Mouse (Mus musculus): Measurements from ENCODE around the gene Otop3. TPM values are rescaled to one million over a fixed set of nuclear protein-coding genes. Genes with fewer than 3 reads are reported as not detected.

The Otop3 gene
- not detected in 2 replicates for polyA plus RNA-seq (2012; rRNA removed)

DNA sequence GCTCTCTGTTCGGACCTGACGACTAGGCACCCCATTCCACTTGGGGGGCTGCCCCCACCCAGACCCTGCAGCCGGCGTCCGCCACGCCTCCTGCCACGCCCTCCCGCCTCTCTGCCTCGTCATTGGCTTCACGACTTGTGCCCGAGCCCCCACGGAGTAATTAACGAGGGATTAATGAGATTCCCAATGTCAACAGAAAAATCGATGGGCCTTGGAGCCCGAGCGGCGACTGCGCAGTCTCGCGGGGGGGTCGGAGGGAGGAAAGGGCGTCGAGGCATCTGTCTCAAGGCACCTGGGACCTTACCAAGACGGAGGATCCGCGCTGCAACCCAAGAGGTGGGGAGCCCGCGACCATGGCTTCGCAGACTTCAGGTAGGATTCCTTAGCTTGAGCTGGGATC is at the start of gene Otop3:
Otop3 (plus strand) TSS at position 201 of the 400 bp plus-strand sequence.
- no peak for DNase-seq (ENCODE audit: low spot score)

DNA sequence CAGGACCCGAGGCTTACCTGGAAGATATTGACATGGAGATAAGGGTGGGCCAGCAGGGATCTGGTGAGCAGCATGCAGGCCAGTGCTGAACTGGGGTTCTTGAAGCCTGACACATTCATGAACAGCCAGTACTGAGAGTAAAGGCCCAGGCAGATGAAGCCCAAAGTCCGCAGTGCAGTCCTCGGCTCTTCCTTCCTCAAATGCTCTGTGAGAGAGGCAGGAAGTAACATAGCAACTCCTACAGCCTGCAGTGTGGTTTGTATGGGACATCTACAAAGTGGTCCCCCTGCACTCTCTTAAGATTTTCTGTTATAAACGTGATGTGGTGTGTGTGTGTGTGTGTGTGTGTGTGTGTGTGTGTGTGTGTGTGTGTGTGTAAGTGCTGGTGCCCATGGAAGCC is 49.2 kb upstream of the Otop3 start:
- no peak for DNase-seq (ENCODE audit: low spot score)

DNA sequence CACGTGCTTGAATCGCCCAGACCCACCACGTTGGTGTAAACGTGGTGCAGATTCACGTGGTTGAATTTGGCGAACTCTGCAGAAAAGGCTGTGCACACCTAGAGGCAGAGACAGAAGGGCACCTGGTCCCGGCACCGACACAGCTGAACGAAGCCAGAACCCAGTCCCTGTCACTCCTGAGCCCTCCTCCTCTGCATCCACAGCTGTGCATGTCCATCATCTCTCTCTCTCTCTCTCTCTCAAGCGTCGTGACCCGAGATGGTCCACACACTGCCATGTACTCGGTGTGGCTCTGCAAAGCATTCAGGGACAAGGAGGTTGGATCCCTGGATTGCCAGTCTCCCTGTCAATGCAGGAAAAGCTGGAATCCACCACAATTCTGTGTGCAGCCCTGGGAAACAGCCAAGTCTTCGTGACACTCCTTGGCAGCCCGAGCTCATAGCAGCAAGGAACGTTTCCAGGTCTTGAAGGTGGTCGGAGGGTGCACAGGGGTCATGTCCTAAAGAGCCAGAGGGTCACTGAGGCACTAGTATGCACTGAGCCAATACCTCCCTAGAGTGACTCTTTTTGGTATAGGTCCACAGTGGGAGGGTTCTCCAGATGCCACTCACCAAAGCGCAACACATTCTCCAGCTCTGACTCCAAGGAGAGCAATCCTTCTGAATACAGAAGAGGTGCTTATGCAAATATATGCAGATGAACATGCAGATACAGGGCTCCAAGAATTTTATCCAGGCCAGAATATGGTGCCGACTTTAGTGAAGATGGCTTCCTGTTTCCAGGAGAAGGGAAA is 48.1 kb upstream of the Otop3 start:
- DNase-seq (ENCODE audit: low spot score): no peak

DNA sequence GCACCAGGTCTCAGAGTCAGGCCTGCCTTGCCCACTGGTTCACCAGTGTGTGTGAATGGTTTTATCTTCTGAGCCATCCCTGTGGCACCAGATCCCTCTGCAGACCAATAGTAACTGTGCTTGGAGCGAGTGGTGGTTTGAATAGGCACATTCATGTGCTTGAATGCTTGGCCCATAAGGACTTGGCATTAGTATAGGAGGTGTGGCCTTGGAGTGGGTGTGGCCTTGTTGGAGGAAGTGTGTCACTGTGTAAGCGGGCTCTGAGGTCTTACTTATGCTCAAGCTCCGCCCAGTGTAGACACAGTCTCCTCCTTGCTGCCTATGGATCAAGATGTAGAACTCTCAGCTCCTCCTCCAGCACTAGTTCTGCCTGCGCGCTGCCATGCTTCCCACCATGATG is 47.1 kb upstream of the Otop3 start:
- DNase-seq (ENCODE audit: low spot score): no peak

DNA sequence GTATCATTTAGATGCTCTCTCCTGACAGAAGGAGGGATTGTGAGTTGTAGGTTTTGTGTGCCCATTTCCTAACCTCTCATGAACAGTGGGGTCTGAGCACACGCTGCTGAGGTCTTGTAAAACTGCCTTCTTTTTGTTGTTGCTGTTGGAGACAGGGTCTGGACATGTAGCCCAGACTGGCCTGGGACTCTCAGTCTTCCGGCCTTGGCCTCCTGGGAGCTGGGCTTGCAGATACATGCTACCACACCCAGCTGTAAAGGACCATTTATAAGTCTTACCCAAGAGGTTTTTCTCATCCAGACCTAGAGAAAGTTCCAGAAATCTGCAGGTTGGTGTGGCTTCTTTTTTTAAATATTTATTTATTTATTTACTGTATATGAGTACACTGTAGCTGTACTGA is 46.2 kb upstream of the Otop3 start:
- no peak for DNase-seq (ENCODE audit: low spot score)

DNA sequence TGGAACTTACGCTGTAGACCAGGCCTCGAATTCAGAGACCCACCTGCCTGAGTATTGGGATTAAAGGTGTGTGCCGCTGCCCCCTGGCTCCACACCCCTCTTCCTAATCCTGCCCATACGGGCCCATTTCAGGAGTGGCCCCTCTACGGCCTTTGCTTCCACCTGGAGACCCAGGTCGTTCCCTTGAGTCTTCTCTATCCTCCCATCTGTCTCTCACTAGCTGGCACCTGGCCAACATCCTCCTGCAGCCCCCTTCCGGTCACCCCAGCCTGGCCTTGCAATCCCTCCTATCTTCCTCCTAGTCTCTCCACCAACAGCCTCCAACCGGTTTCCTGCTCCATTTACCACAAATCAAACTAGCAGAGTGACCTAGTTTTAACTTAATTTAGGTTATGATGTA is 44.6 kb upstream of the Otop3 start:
- DNase-seq (ENCODE audit: low spot score): no peak

DNA sequence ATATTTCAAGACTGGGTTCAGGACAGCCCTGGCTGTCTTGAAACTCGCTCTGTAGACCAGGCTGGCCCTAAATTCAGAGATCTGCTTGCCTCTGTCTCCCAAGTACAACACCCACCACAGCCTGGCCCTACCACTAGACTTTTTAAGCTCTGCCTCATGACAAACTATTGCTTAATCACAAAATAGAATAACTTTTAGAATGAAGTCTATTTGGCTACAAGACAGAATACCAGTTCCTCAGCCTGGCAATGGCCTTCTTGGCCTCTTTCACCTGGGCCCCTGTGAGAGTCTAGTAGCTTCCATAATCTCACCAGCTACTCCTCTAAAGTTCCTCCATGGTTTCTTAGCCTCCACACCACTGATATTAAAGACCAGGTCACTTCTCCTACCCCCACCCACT is 44.2 kb upstream of the Otop3 start:
- DNase-seq (ENCODE audit: low spot score): no peak

DNA sequence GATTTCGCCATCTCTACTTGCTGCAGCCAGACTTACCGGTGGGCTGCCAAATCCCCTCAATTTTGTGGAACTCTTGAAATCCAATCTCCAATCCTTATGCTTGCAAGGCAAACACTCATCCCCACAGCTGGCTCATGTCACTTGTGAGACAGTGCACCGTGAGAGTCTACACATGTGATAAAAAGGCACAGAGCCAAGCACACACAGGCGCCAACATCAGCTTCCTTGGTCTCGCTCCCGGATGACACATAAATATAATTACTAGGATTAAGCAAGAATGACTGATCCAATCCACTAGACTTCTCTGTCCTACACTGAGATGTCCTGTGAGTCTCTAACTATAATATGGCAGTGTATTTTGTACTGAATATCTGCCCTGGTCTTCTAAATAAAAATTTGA is 43.6 kb upstream of the Otop3 start:
- no peak for DNase-seq (ENCODE audit: low spot score)

DNA sequence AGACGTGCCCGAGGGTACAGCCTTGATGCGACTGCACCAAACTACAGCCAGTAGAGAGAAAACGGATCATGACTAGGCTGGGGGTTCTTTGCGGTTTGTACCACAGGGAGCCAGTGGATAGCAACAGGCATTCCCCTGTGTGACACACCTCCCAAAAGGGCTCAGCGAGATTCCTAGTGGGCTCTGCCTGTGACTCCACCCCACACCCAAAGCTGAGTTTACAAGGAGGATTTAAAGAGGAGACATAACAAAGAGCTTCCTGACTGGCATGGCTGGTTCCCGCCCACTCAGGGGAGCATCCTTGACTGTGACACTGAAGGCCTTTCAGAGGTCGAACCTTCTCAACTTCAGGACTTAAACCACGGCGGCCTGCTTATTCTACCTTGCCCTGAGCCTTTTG is 43.0 kb upstream of the Otop3 start:
- no peak for DNase-seq (ENCODE audit: low spot score)

DNA sequence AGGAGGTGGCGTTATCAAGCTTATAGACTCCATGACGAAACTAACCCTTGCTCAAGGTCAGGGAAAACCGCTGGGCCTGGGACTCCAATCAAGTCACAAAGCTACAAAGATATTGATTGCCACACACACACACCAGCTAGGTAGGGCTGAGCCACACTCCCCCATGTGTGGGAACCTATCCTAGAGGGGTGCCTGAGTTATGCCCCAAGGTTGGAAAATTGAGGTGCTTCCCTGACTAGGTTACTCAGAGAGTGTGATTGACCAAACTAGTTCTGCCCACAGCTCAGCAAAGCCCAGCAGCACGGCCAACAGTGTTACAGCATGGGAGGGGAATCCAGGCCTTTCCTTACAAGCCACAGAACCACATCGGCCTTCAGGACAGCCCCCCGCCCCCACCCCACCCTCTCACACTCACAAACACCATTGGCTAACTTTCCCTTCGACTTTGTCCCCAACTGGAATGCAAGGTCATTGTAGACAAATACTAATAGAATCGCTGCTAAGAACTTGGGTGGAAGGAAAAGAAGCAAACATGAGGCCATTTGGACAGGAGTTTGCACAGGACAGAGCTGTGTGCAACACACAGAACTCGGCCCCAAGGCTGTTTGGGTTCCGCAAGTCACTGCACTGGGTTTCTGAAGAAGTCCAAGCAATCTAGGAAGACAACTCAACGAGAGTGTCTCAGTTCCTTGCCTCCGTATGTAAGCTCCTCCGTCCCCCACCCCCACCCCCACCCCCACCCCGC is 41.7 kb upstream of the Otop3 start:
- no peak for DNase-seq (ENCODE audit: low spot score)

DNA sequence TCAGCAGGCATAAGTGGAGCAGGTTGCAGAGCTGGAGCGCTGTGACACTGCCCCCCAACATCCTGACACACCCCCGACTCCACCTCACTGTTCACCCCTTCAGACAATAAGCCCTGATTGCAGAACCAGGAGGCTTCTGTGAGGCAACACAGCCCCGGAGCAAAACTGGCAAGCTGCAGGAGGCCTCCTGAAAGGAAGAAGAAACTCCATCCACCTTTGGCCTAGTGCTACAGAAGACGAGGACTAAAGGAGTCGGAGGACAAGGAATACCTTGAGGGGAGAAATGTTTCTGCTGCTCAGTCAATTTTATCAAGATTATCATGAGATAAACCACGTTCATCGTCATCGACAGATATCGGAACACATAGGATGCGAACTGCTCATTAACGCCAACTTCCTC is 38.6 kb upstream of the Otop3 start:
- no peak for DNase-seq (ENCODE audit: low spot score)

DNA sequence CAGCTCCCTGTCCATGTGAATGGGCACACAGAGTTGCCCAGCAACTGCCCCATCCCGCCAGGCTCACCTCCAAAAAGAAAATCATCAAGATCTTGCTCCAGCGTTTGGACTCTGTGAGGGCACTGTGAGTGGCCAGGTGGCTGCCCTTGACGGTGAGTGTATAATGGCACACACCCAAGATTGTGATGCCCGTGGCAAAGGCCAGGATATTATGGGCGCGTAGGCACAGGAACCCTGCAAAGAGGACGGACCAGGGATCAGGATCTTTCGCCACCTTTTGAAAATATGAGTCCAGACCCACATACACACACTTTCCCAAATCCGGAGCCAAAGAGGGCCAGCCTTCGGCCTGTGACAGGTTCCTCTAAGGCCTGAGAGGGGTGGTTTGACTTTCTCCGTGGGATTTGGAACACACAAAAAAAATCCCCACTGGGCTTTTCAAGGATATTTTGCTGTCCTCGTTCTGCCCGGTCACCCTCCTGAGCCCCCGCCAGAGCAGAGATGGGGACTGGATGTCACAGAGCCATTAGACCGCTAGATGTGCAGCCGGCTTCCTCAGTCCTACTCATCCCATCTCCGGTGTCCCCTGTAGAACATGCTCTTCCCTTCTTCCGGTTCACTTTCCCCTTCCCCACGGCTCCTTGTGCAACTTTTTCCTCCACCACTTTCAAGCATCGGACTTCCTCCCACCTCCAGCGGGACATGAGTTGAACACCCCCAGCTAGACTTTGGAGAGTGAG is 37.9 kb upstream of the Otop3 start:
- DNase-seq (ENCODE audit: low spot score): no peak

DNA sequence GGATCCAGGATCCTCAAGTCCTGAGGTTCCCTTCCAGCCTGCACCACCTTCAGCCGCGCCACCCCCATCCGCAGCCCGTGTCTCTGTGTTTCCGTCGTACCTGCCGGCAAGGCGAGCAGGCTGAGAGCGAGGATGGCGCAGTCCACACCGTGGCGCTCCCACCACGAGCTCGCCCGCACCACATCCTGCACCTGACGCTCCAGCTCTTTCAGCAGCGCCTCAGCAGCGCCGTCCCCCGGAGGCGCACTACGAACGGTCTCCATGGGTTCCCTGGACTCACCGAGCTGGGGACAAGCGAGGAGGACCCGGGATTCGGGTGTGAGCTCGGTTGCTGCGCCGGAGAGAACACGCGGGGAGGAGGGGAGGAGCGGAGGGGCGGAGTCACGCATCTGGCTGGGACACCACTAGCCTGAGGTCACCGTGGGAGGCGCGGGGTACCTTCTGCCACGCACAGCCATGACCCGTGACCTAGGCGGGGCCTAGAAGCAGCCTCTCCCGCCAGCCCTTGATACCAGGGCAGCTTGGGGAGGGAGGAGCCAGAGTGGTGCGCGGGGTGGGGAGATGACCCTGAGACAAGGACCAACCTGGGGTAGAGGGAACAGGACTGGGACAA is 37.2 kb upstream of the Otop3 start, which contains the start of gene Fads6:
Fads6 (minus strand) TSS at position 450 of the 613 bp plus-strand sequence.
- DNase-seq (ENCODE audit: low spot score): no peak

DNA sequence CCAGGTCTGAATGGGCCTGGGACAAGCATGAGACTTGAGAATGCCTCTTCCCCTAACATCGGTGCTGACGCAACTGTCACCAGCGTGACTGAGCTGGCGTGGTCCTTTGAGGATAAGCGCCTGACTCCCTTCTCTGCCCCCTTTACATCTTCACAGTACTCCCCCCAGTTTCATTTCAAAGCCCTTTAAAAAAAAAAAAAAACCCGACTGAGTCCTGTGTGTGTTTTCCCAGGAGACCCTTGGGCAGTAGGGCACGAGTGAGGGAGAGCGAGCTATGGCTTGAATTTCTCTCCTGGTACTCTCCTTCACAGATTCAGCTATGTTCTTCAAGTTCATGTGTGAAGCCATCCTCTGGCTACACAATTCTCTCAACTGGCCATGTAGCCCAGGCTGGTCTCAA is 36.4 kb upstream of the Otop3 start:
- no peak for DNase-seq (ENCODE audit: low spot score)

DNA sequence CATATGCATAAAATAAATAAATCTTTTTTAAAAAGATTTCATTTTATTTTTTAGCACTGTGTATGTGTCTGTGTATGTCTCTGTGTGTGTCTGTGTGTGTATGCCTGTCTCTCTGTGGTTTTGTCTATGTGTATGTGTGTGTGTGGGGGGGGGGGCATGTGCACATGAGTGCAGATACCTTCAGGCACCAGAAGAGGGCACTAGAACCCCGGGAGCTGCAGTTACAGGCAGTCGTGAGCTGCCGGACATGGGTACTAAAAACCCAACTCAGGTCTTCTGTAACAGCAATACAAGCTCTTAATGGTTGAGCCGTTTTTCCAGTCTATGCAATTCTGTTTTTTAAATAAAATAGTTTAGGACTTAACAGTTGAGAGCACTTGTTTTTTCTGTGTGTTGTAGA is 33.8 kb upstream of the Otop3 start:
- DNase-seq (ENCODE audit: low spot score): no peak

DNA sequence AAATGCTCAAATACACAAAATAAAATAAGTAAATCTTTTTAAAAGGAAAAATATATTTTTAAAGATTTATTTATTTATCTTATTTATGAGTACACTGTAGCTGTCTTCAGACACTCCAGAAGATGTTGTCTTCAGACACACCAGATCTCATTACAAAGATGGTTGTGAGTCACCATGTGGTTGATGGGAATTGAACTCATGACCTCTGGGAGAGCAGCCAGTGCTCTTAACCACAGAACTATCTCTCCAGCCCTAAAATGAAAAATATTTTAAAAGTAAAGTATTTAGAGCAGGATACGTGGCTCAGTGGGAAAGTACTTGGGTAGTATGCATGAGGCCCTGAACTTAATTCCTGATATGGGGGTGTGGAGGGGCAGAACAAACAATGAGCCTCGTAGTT is 33.2 kb upstream of the Otop3 start:
- DNase-seq (ENCODE audit: low spot score): no peak

DNA sequence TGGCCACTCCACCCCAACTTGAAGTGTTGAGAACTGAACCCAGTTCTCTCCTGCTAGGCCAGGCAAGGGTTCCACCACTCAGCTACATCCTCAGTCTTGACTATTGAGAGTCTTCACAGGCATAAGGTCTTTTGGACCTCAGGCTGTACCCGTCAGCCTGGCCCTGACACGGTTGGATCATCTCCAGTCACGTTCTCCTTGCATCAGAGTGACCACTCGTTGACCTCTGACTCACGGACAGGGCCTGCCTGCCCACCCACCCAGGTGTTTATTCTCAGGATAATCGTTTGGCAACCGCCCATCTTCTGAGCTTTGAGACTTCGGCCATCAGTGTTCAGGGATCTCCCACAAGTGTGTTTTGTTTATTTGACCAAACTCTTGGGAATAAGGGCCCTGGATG is 31.4 kb upstream of the Otop3 start:
- DNase-seq (ENCODE audit: low spot score): no peak

DNA sequence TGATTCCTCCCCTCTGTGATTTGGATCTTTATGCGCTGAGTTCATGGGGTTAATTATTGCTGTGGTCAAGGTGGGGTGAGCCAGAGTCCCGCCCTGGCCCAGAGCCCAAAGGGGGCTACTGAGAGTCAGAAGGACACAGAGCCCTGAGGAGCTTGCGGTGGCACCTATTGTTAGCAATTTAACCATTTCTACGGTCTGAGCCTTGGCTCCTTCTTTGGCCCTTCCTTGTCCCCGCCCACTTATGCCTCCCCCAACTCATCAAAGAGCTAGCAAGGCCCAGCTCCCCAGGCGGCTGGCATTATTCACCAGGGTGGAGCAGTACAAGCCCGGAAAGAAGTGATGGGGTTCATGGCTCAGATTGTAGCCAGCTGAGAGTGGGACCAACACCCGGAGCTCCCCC is 27.7 kb upstream of the Otop3 start, which contains the start of gene Otop2:
Otop2 (plus strand) TSS at position 301 of the 400 bp plus-strand sequence.
- DNase-seq (ENCODE audit: low spot score): no peak

DNA sequence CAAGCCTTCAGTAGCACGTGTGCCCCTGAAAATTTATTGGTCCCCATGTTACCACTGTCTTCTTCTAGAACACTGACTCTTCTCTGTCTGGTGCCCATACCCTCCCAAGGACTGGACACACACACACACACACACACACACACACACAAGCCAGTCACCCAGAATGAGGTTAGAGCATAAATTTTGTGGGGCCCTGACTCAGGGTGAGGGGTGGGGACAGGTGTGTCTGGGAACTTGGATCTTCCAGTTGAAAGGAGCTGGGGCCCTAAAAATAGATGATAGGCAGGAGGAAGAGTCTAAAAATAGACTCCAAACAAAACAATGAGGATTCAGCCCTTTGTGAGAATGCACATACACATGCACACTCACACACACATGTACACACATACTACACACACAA is 25.8 kb upstream of the Otop3 start:
- DNase-seq (ENCODE audit: low spot score): no peak

DNA sequence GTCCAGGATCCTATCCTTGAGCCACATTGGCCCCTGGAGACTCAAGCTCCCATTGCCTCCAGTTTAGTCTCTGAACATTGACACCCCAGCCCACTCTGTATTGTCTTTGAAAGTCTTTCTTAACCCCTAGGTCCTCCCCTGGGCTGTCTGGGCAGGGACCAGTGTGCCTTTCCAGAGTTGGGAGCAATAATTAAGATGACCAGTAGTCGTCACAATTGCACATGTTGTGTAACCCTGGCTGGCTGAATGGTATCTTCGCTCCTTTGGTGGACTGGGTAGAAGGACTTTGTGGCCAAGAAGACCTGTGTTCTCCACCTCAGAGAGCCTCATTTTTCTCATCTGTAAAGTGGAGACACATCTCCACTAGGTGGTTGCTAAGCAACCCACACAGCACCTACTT is 20.3 kb upstream of the Otop3 start:
- no peak for DNase-seq (ENCODE audit: low spot score)

DNA sequence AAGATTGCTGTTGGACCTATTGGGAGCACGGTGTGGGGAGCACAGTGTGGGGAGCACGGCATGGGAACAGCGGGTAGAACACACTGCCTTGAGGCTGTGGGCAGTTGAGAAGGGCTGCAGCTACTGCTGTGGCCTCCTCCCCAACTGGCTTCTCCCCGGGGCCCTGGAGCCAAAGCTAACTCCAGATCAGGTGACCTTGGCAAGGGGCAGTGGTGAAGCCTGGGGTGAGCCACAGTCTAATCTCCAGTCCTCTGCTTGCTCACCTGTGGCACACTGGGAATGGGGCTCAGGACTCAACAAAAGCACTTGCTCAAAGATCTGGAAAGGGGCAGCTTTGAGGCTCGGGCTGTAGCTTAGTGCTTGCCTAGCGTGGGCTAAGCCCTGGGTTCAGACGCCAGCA is 17.3 kb upstream of the Otop3 start:
- DNase-seq (ENCODE audit: low spot score): no peak
